Mouse (Mus musculus) limb, embryonic 14.5 days (tissue): Measurements from ENCODE around the gene Ms4a15. TPM values are rescaled to one million over a fixed set of nuclear protein-coding genes. Genes with fewer than 3 reads are reported as not detected.
A peak's percentile ranks its signal among the peaks of the same experiment; 100 is the strongest.

Source experiments
- ATAC-seq: fragments of 200-750 bp; cut with Nextera tagmentation; 2 replicates; pipeline ENCODE4 v1.8.0; 2017; ENCODE audit warnings: low read depth, moderate number of reproducible peaks, moderate TSS enrichment; ENCODE audit not compliant: low FRiP score
- DNase-seq: peaks from one replicate; pipeline ENCODE4 v3.0.0-alpha.2; 2015; ENCODE audit warnings: low spot score
- H3K27ac ChIP-seq: fragments of 300-500 bp; sonication (generic); replicated peaks from 2 replicates; pipeline ENCODE4 v1.5.1; 2014; ENCODE audit warnings: low read depth, mild to moderate bottlenecking, low read length, moderate library complexity, mixed read lengths
- H3K27me3 ChIP-seq: fragments of 300-500 bp; sonication (generic); 2 replicates; pipeline ENCODE4 v1.6.1; 2014; ENCODE audit warnings: low read length, mixed read lengths; ENCODE audit not compliant: control insufficient read depth, insufficient read depth
- H3K36me3 ChIP-seq: fragments of 300-500 bp; sonication (generic); 2 replicates; pipeline ENCODE4 v1.6.1; 2014; ENCODE audit warnings: mild to moderate bottlenecking, low read length, moderate library complexity, mixed read lengths; ENCODE audit not compliant: control insufficient read depth, insufficient read depth
- H3K4me1 ChIP-seq: fragments of 300-500 bp; sonication (generic); 2 replicates; pipeline ENCODE4 v1.6.1; 2014; ENCODE audit warnings: antibody characterized with exemption, low read length, mixed read lengths; ENCODE audit not compliant: control insufficient read depth, insufficient read depth
- H3K4me2 ChIP-seq: fragments of 300-500 bp; sonication (generic); replicated peaks from 2 replicates; pipeline ENCODE4 v1.6.1; 2014; ENCODE audit warnings: low read depth, mild to moderate bottlenecking, low read length, moderate library complexity; ENCODE audit not compliant: severe bottlenecking
- H3K4me3 ChIP-seq: fragments of 300-500 bp; sonication (generic); replicated peaks from 2 replicates; pipeline ENCODE4 v1.5.1; 2014; ENCODE audit warnings: low read length
- H3K9ac ChIP-seq: fragments of 300-500 bp; sonication (generic); 2 replicates; pipeline ENCODE4 v1.6.1; 2014; ENCODE audit warnings: mild to moderate bottlenecking, low read depth, low read length, moderate library complexity; ENCODE audit not compliant: severe bottlenecking
- H3K9me3 ChIP-seq: fragments of 300-500 bp; sonication (generic); 2 replicates; pipeline ENCODE4 v1.6.1; 2016; ENCODE audit warnings: low read length; ENCODE audit not compliant: control insufficient read depth
- POLR2A ChIP-seq: fragments of 200-500 bp; IDR thresholded peaks from 2 replicates; pipeline ENCODE4 v1.8.0; 2012; ENCODE audit warnings: inconsistent platforms, mild to moderate bottlenecking, moderate library complexity, borderline replicate concordance; ENCODE audit not compliant: insufficient read depth, insufficient read length; ENCODE audit errors: extremely low read depth
- WGBS: fragments of 180-500 bp; shearing (Covaris S2); extraction: QIAGEN DNeasy Blood & Tissue Kit; methylation state at CpG from one replicate; pipeline ENCODE4 v1.1.7; 2014; 5-methylcytosine and 5-hydroxymethylcytosine counted together
- polyA plus RNA-seq, 2 experiments: library from polyadenylated mRNA; depleted of rRNA in 1 of 2; stranded (reverse) in 1 of 2; unstranded in 1 of 2; fragments of >200 nt; fragmentation: Nextera tagmentation in 1 of 2; extraction: Ambion mirVana in 1 of 2; gene quantifications; 2 replicates each; pipeline versions ENCODE4 v1.2.1 to v1.2.3; 2012 to 2014

The Ms4a15 gene
- polyA plus RNA-seq, 2 experiments: not detected

DNA sequence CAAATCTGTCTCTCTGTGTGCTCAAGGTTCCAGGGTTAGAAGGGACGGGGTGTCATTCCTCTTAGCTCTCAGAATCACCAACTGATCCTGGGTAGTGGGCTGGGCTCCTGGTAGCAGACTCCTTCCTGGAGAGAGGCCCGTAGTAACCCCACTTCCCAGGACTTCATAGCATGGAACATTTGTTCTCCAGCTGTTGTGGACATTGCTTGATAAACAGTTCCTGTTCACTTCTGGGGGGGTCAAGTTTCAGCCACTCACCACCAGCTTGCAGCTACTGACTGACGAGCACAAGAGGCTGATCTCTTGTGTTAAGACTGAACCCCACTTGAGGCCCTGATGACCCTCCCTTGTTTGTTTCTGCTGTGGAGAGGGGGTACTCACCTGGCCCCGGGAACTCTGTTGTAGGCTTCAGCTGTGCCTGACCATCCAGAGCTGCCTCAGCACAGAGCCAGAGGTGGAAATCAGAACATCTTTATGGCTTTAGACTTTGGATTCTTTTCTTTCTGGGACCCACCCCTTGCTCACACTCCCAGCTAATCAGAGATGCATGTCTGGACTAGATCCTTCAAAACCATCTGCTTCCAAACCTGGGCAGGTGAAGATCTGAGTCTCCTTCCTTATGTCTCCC lies 18.7 kb downstream of the Ms4a15 start, which contains the start of gene Ms4a10:
TSS of gene Ms4a10 (minus strand) at position 433 of the 628 bp plus-strand sequence.
- no peaks in the 10 kb centered on the region for H3K36me3 ChIP-seq
- H3K4me3 ChIP-seq: no peak within 1 kb of the TSS
- WGBS: 38% methylated on average over 4 of the region's 4 CpGs
- H3K27ac ChIP-seq: no peak within 1 kb of the TSS
- H3K9ac ChIP-seq: no peak within 1 kb of the TSS
- no peaks in the 10 kb centered on the region for H3K27me3 ChIP-seq
- TF ChIP-seq POLR2A: no peak
- peak; percentile 77 for ATAC-seq
- no peaks in the 10 kb centered on the region for H3K9me3 ChIP-seq
- no peak within 1 kb of the TSS for H3K4me2 ChIP-seq
- no peaks in the 10 kb centered on the region for H3K4me1 ChIP-seq
- peak; percentile 45 for DNase-seq

DNA sequence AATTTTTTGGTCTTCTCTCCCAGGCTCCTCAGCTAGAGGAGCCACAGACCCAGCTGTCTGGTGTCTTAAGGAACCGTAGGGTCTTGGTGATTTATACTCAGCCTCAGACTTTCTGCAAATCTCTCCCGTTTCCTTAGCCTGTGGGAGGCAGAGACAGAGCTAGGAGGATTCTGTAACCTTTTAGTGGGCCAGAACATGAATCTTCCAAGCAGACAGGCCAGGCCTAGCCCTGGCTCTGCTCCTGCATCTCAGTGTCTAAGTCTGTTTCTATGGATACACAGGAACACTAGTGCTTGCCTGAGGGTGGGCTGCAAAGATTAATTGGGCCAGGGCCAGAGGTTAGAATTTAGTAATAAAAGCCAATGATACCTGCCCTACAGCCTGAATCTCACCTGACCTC lies 19.9 kb downstream of the Ms4a15 start:
- Histone ChIP-seq H3K4me2 (no peak overlapping the region), H3K27ac (no peak overlapping the region), H3K36me3 (no peaks in the 10 kb centered on the region), H3K27me3 (no peaks in the 10 kb centered on the region), H3K9ac (no peak overlapping the region), H3K4me1 (no peaks in the 10 kb centered on the region), H3K9me3 (no peaks in the 10 kb centered on the region), H3K4me3 (no peak overlapping the region)
- DNase-seq (no peak), ATAC-seq (no peak)
- TF ChIP-seq POLR2A: no peak
- 33% methylated on average over 2 of the region's 2 CpGs for WGBS

DNA sequence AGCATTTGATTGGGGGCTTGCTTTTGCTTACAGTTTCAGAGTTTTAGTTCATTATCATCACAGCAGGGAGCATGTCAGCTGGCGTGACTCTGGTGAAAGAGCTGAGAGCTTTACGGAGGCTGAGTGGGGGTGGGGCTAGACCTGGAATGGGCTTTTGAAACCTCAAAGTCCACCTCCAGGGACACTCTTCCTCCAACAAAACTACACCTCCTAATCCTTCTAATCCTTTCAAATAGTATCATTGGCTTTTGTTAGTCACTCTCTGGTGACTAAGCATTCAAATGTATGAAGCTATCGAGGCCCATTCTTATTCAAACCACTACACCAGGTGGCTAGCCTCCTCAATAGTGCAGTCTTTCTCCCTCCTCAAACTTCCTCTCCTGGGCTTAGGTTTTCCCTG lies 20.4 kb downstream of the Ms4a15 start:
- Histone ChIP-seq H3K9me3 (no peaks in the 10 kb centered on the region), H3K9ac (no peak overlapping the region), H3K27me3 (no peaks in the 10 kb centered on the region), H3K27ac (no peak overlapping the region), H3K4me3 (no peak overlapping the region), H3K36me3 (no peaks in the 10 kb centered on the region), H3K4me2 (no peak overlapping the region), H3K4me1 (no peaks in the 10 kb centered on the region)
- TF ChIP-seq POLR2A: no peak
- ATAC-seq (no peak), DNase-seq (no peak)
- 56% methylated on average over 3 of the region's 3 CpGs for WGBS

DNA sequence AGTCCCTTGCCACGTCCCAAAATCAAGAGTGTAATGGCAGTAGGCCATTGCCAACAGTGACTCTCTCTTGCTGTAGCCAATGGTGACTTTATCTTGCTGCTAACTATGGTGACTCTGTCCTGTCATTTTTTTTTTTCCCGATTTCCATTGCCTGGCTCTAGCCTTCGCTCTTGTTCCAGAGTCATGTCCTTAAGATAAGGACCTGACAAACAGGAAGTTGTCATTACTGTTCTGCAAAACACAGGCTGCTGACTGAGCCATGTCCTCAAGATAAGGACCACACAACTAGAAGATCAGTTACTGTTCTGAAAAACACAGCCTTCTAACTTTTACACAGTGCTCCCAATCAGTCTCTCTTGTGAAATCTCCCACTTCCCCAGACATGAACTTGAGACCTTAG lies 22.6 kb downstream of the Ms4a15 start:
- WGBS: 83% methylated on average over 3 of the region's 3 CpGs
- DNase-seq (no peak), ATAC-seq (no peak)
- H3K4me2 ChIP-seq: no peak overlapping the region
- no peaks in the 10 kb centered on the region for H3K4me1 ChIP-seq
- H3K9me3 ChIP-seq: no peaks in the 10 kb centered on the region
- H3K9ac ChIP-seq: no peak overlapping the region
- no peak for TF ChIP-seq POLR2A
- no peaks in the 10 kb centered on the region for H3K27me3 ChIP-seq
- no peaks in the 10 kb centered on the region for H3K36me3 ChIP-seq
- no peak overlapping the region for H3K4me3 ChIP-seq
- no peak overlapping the region for H3K27ac ChIP-seq

DNA sequence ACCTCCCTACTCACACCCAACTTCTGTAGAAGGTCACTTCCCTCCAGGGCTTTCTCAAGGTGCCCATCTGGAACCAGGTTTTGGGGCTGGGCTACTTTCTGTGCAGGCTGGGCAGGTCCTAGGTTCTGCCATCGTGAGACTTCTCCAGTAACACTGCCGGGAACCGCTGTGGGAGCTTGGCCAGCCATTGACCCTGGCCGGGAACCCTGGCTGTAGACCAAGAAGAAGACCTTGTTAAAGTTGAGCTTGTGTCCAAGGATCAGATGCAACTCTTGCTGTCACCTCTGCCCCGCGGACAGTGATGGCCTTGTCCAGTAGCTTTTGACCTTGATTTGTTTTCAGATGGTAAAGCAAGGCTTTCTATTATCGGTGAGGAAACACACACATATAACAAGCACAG lies 24.5 kb downstream of the Ms4a15 start:
- no peaks in the 10 kb centered on the region for H3K9me3 ChIP-seq
- H3K4me1 ChIP-seq: no peaks in the 10 kb centered on the region
- H3K27me3 ChIP-seq: 0 out of 2 replicates have a peak, but pooled peaks cover 4% of the 10 kb centered on the region
- no peak overlapping the region for H3K9ac ChIP-seq
- ATAC-seq: no peak
- no peak overlapping the region for H3K27ac ChIP-seq
- TF ChIP-seq POLR2A: no peak
- H3K4me3 ChIP-seq: no peak overlapping the region
- DNase-seq: no peak
- 91% methylated on average over 7 of the region's 7 CpGs for WGBS
- no peaks in the 10 kb centered on the region for H3K36me3 ChIP-seq
- no peak overlapping the region for H3K4me2 ChIP-seq
